Mouse (Mus musculus) myocyte (in vitro differentiated cells): ENCODE results near the gene 3110040M04Rik.

Experiments
- CEBPB ChIP-seq: IDR thresholded peaks from 2 replicates; pipeline ENCODE4 v1.6.1; 2011; ENCODE audit warnings: mild to moderate bottlenecking, moderate library complexity; ENCODE audit not compliant: poor library complexity, insufficient read depth, severe bottlenecking
- E2F4 ChIP-seq: IDR thresholded peaks from one replicate; pipeline ENCODE4 v1.6.1; 2011; ENCODE audit warnings: mild to moderate bottlenecking, control low read depth, moderate library complexity; ENCODE audit not compliant: insufficient read depth
- MAX ChIP-seq: IDR thresholded peaks from one replicate; pipeline ENCODE4 v1.6.1; 2011; ENCODE audit warnings: low read depth, mild to moderate bottlenecking, control low read depth
- POLR2A ChIP-seq: IDR thresholded peaks from one replicate; pipeline ENCODE4 v1.6.1; 2011; ENCODE audit warnings: low read depth, mild to moderate bottlenecking, control low read depth, moderate library complexity; ENCODE audit not compliant: insufficient read length
- POLR2AphosphoS2 ChIP-seq: IDR thresholded peaks from one replicate; pipeline ENCODE4 v1.6.1; 2011; ENCODE audit warnings: low read depth, control low read depth; ENCODE audit not compliant: insufficient read length
- REST ChIP-seq: IDR thresholded peaks from one replicate; pipeline ENCODE4 v1.6.1; 2011; ENCODE audit warnings: mild to moderate bottlenecking, control low read depth, moderate library complexity; ENCODE audit not compliant: insufficient read depth, insufficient read length
- TCF12 ChIP-seq: IDR thresholded peaks from one replicate; pipeline ENCODE4 v1.6.1; 2011; ENCODE audit warnings: mild to moderate bottlenecking, control low read depth; ENCODE audit not compliant: poor library complexity, insufficient read depth, severe bottlenecking
- TCF3 ChIP-seq: IDR thresholded peaks from one replicate; pipeline ENCODE4 v1.6.1; 2011; ENCODE audit warnings: low read depth, control low read depth; ENCODE audit not compliant: insufficient read length

- TF ChIP-seq TCF12 (no peak), POLR2A (no peak), MAX (no peak), E2F4 (no peak), TCF3 (no peak), CEBPB (no peak), POLR2AphosphoS2 (no peak), REST (no peak)
Observed at GRCm38 (mm10) chr1:151244761-151245160, 40.8 kb downstream of the 3110040M04Rik start.
